Mouse (Mus musculus): ENCODE results near the gene Terf2ip. TPM values are rescaled to one million over a fixed set of nuclear protein-coding genes. Genes with fewer than 3 reads are reported as not detected.

Terf2ip gene
- polyA plus RNA-seq, 1 experiment from 2014 or later = 23.1 TPM

- H3K4me2 ChIP-seq = no peak overlapping the region
- H3K27ac ChIP-seq = no peak overlapping the region
- WGBS = 30% methylated on average over 4 of the region's 4 CpGs
- no peaks in the 10 kb centered on the region for H3K36me3 ChIP-seq
- ATAC-seq (ENCODE audit: insufficient read depth, low FRiP score, low read depth) = no peak
- H3K9ac ChIP-seq = no peak overlapping the region
- no peak overlapping the region for H3K4me3 ChIP-seq (replicated peaks)
- H3K9me3 ChIP-seq = no peaks in the 10 kb centered on the region
- no peaks in the 10 kb centered on the region for H3K4me1 ChIP-seq
- H3K27me3 ChIP-seq (replicated peaks) = no peaks in the 10 kb centered on the region
Observed at GRCm38 (mm10) chr8:112061372-112061771, 50.2 kb downstream of the Terf2ip start.

Other genes starting within 250 kb of the Terf2ip start
- gene Cfdp1, start 157.1 kb upstream of the Terf2ip start, polyA plus RNA-seq (2015; fragmentation: Nextera tagmentation; extraction: Ambion mirVana) = 195 and 208 TPM in 2 replicates
- 12.8 and 13.3 TPM in 2 replicates for gene Tmem170, start 134.6 kb upstream of the Terf2ip start, polyA plus RNA-seq (2015; fragmentation: Nextera tagmentation; extraction: Ambion mirVana)
- 2.0 and 2.2 TPM in 2 replicates for gene Chst5, start 101.0 kb upstream of the Terf2ip start, polyA plus RNA-seq (2015; fragmentation: Nextera tagmentation; extraction: Ambion mirVana)
- 10.8 and 13.1 TPM in 2 replicates for gene Tmem231, start 77.5 kb upstream of the Terf2ip start, polyA plus RNA-seq (2015; fragmentation: Nextera tagmentation; extraction: Ambion mirVana)
- gene Gabarapl2, start 70.7 kb upstream of the Terf2ip start, polyA plus RNA-seq (2015; fragmentation: Nextera tagmentation; extraction: Ambion mirVana) = 189 and 205 TPM in 2 replicates
- gene Adat1, start 19.1 kb upstream of the Terf2ip start, polyA plus RNA-seq (2015; fragmentation: Nextera tagmentation; extraction: Ambion mirVana) = 8.5 and 10.0 TPM in 2 replicates
- gene Kars, start 75 bp upstream of the Terf2ip start, polyA plus RNA-seq (2015; fragmentation: Nextera tagmentation; extraction: Ambion mirVana) = 166 and 185 TPM in 2 replicates
- 0.31 and 0.39 TPM in 2 replicates for gene Gm6793, start 3.6 kb downstream of the Terf2ip start, polyA plus RNA-seq (2015; fragmentation: Nextera tagmentation; extraction: Ambion mirVana)

Measured in stomach, embryonic 15.5 days (tissue).